Mouse (Mus musculus) thymus, postnatal 0 days (tissue): ENCODE results near the gene Dync1li1. TPM values are rescaled to one million over a fixed set of nuclear protein-coding genes. Genes with fewer than 3 reads are reported as not detected.
"Not testable (repeated sequence)": the region's sequence is repeated elsewhere in the genome, so short reads cannot be mapped to it uniquely, and the experiment has no call there.

Experiments
- DNase-seq: peaks from one replicate; pipeline ENCODE4 v3.0.0-alpha.2; 2015; ENCODE audit warnings: low spot score
- polyA plus RNA-seq: library from polyadenylated mRNA; unstranded; fragments of >200 nt; fragmentation: Nextera tagmentation; extraction: Ambion mirVana; gene quantifications from 2 replicates; pipeline ENCODE4 v1.2.1, GENCODE M21; 2015

Gene Dync1li1
- polyA plus RNA-seq, 1 experiment from 2014 or later = 51.4 TPM

DNA sequence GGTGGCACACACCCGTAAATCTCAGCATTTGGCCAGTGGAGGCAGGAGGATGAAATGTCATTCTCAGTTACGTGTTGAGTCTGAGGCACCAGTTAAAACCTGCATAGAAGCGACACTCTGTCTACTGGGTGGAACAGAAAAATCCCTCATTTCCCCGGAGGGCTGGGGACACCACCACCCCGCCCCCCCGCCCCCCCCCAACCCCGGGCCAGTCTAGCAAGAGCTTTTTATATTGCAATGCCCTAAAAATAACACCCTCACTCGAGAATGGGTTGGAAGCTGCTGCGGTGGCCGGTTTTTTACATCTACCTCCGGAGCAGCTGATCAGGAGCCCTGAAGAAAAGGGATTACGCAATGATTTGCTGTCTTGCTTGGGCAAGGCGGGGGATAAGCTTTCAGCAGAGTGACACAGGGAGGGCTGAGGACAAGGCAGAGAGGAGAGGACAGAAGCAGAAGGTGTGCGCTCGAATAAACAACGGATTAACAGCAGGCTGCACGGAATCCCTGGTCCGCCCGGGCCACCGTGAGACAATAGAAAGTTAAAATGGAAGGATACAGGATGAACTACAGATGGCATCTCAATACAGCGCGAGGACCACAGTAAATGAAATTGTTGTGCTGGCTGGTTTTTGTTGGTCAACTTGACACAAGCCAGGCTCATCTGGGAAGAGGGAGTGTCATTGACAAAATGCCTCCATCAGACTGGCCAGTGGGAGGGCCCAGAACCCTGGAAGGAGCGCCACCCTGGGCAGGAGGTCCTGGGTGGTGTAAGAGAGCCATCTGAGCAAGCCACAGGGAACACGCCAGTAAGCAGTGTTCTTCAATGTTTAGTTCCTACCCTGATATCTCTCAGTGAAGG lies 15.7 kb upstream of the Dync1li1 start:
- no peak for DNase-seq

DNA sequence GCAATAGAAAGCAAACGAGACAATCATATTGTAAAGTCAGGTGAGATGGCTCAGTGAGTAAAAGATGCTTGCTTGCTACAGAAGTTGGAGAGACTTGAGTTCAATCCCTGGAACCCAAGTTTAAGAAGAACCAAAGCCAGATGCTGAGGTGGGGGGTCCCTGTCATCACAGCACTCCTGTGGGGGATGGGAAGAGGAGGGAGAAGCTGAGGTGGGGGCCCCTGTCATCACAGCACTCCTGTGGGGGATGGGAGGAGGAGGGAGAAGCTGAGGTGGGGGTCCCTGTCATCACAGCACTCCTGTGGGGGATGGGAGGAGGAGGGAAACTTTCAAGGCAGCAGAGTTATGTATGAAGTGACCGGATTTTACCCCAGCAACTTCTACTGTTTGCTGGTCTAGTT lies 15.0 kb upstream of the Dync1li1 start:
- DNase-seq = no peak

DNA sequence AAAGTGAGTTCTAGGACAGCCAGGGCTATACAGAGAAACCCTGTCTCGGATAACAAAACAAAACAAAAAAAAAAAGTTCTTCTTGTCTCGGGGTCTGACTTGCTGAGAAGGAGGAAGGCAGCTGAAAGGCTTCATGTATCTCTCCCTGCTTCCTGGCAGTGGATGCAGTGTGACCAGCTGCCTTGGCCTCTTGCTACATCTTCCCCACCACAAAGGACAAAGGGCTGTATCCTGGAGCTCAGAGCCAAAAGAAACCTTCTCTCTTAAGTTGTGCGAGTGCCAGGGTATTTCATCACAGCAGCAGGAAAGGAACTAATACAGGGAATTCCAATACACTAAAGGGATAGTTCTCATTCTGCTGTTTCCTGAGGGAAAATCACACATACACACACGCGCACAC lies 10.0 kb upstream of the Dync1li1 start:
- DNase-seq = no peak

DNA sequence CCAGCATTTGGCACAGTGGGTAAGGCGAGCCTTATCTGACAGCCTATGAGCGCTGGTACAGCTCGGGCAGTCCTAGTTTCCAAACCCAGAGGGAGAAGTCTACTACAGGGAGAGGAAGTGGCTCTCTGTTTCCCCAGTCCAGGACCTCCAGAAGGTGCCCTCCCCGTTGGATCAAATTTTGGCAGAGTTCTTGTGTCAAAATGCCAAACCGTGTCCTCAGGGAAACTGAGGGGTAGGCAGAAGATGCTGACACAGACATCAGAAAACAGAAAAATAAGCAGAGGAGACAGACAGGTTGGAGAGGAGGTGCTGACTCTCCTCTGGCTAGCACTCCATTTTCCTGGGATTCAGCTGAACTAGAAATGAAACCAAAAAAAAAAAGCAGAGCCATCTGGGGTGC lies 8.6 kb upstream of the Dync1li1 start:
- DNase-seq = no peak

DNA sequence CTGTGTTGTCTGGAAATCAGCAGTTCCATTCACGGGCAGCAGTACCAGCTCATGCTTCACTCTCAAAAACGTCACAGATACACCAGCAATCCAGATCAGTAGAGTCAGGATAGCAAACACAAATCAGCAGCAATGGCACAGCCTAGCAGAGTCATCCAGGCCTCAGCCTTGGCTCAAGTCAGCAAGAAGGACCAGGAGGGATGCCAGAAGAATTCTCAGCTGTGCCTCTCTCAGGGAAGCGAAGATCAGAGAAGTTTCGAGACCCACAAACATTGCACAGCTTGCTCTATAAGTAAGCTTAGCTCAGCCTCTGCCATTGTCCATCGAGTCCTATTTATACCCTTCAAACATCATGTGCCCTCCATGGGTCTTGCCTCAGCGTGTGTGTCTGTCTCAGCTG lies 8.1 kb upstream of the Dync1li1 start:
- DNase-seq = no peak

DNA sequence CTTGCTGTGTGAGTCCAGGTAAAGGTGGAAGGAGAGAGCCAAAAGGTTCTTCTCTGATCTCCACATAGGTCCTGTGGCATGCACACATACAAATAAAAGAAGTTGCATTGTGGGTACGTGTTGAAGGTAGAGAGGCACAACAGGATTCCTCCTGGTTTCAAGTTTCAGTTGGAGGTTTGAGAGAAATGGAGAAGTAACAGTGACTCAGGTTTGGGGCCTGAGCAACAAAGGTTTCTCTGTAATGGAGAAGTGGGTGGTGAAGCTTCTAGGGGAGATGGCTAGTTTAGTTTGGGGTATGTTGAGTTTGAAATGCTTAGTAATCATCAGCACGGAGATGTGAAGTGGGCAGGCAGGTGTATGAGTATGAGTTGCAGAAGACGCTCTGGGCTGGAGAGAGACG lies 6.4 kb upstream of the Dync1li1 start:
- no peak for DNase-seq

DNA sequence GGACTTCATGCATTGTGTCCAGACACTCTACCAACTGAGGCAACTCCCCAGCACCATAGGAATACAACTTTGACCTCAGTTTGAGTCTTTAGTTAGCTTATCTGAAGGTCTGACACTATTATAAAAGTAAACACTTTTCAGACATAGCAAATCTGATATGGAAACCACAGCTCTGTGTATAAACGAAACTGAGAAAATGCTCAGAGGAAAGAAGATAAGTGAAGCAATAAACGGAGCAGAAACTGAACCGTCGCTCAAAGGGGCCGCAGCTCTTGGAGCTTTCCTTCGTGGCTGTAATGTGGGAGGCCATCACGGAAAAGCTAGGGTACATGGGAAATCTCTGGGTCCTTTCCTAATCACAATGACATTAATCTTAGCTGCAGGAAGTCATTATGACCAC lies 2.3 kb upstream of the Dync1li1 start:
- DNase-seq = no peak

DNA sequence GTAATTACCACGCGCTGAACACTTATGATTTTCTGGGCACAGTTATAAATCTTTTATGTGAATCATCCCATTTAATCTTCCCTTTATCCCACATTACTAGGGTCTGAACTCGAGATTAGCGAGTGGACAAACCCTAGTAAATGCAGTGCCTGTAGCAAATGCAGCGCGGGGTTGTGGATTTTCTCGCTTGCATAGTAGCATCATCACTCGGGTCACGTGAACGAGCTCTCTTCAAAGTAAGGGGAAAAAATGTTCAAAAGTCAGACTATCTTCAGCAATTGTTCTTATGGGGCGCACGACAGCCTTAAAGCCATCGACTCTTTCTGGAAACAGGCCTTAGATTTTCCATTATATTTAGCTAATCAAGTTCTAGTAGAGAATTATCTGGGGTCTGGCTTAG lies 951 bp upstream of the Dync1li1 start:
- DNase-seq = no peak

DNA sequence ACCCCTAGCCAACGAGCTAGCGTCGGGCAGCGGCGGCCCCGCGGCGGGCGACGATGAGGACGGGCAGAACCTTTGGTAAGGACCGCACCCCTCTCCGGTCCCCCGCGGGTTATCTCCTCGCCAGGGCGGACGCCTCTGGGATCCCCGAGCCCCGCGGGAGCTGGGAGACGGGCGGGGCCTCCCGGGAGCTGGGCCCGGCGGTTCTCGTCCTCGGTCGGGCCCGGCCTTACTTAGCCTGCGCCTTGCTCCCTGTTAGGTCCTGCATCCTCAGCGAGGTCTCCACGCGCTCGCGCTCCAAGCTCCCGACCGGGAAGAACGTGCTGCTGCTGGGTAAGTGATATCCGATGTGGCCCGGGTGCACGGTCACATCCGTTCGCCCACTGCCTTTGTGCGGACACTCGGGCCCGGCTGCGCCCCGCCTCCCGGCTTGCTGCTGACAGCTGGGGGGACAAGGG lies 390 bp downstream of the Dync1li1 start:
- DNase-seq = no peak

DNA sequence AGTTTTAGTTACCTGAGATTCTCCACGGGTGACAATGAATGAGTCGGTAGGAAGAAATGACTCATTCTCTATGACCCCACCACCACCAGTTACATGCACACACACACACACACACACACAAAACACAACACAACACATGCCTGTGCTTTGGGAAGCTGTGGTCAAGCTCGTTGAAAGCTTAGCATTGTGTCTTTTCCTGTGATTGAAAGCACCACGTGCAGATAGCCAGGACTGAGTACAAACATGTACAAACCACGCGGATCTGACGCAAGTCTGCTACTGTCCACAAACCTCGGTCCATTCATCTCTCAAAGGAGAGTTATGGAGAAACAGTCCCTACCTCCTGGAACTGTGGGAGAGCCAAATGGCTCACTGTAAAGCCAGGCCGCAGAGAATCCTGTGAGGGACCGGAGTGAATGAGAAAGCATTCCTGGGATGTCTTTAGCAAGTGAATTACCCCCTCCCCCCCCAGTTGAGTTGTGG lies 1.6 kb downstream of the Dync1li1 start:
- no peak for DNase-seq

DNA sequence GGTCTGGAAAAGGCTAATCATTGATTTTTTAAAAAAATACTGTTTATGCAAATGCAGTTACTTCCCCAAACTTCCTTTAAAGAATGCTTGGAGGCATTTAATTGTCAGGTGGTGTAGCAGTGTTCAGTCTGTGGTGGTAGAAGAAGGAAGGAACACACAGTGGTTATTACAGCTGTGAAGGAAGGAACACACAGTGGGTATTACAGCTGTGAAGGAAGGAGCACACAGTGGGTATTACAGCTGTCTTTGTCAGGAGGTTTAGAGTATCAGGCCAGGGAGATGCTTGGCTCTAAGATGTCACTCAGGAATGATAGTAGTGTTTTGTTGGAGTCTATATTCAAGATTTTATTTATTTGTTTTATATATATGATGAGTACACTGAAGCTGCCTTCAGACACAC lies 2.5 kb downstream of the Dync1li1 start:
- DNase-seq = no peak

DNA sequence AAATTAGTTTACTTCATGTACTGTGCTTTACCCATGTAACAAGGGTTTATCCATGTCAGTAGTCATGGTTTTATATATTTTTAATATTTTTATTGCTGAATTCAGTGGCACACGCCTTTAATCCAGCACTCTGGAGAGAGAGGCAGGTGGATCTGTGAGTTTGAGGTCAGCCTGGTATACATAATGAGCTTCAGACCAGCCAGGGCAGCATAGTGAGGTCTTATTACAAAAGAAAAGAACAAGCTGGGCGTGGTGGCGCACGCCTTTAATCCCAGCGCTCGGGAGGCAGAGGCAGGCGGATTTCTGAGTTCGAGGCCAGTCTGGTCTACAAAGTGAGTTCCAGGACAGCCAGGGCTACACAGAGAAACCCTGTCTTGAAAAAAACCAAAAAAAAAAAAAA lies 7.1 kb downstream of the Dync1li1 start:
- DNase-seq = not testable (repeated sequence)

DNA sequence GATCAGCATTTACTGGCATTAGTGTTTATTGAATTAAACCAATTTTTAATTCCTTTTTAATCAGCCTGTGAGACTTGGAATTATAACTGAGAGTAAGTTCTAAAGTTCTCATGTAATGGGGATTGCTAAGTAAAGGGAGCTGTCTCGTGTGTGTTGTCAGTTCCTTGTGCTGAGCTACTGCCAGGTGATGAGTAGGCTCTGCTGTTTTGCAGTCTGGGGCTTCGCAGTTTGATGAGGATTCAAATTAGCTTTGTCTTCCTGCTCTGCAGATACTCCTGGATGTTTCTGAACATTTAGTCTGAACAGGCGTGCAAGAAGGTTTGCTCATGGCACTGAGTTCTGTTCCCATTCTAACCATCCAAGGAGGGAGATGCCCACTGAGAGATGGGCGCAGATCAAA lies 8.5 kb downstream of the Dync1li1 start:
- no peak for DNase-seq

DNA sequence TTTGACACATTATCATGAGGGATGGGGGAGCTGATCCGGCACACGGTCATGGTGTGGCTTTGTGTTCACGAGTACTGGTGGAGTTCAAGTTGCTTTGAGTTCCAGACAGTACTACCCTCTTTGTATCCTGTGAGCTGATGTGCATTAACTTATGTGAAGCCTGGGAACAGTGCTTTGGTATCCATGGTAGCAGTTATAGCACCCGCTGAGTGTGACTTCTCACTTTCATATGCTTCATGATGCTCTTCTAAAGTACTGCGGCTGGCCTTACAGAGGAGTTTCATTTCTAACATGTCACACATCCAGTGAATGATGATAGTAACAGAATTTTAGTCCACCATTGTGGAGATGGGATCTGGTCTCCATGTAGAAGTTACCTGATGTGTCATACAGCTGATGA lies 9.3 kb downstream of the Dync1li1 start:
- no peak for DNase-seq

DNA sequence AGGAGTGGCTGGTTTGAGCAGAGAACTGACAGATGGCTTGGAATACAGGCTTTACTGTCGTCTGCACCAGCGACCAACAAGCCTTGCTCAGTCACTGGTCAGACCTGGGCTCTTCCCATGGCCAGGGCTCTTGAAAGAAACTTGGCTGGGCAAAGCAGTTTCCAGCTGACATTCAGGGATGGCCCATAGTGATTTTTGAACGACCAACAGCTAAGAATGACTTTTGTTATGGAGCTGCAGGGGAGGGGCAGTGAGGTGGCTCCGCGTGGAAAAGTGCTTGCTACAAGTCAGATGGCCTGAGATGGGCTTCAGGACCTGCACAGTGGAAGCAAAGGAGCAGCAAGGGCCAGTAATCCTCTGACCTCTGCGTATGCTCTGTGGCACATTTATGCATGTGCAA lies 10.7 kb downstream of the Dync1li1 start:
- no peak for DNase-seq

DNA sequence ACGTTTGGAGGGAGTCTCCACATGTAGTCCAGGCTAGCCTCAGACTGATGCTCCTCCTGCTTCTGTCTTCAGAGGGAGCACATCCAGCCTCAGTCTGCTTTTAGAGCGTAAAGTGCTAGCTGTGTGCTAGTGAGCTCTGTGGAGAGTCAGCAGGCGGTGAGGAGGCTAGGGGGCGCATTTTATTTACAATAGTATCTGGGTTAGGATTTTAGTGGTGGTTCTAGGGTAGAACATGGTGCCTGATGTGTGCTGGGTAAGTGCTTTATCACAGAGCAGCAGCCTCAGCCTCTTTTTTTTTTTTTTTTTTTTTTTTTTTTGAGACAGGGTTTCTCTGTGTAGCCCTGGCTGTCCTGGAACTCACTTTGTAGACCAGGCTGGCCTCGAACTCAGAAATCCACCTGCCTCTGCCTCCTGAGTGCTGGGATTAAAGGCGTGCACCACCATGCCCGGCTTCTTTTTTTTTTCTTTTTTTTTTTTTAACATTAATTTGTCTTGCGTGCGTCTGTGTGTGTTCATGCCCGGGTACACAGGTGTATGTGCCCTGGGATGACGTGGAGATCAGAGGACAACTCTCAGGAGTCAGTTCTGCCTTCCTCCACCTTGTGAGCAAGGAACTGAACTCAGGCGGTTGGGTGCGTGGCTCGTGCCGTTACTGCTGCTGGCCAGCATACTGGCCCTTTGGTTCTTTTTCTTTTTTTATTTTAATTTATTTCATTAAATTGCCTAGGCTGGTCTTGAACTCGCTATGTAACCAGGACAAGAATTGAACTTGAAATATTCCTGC lies 11.5 kb downstream of the Dync1li1 start:
- no peak for DNase-seq

DNA sequence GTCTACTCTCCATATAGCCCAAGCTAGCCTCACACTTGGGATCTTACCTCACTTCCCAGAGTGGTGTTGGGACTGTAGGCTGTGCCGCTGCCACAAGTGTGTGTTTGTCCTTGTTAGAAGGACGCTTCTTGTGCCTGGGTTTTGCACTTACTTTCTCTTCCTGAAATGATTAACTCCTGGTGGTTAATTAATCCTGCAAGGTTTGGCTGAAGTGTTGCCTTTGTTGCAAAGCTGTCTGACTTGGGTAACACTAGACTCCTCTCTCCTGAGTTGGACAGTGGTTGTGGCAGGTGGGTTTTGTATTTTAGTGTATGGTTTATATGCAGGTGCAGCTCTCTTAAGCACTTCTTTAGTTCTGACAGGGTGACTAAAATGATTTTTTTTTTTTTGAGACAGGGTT lies 12.4 kb downstream of the Dync1li1 start:
- DNase-seq = no peak

DNA sequence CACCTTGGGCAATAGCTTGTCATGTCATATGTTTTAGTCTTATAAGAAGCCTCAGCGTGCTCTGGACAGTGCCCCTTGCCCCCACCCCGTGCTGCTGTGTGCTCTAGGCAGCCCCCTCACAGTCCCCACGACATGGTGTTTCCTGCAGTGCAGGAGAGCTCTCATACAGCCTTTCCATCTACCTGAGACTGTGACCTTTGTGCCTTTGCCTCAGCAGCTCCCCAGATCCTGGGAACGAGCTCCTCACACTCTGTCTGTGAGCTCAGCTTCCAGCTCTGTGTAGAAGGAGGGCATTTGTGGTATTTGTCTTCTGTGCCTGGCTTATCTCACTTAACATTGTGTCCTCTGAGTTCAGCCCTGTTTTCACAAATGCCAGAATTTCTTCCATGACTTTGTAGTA lies 13.3 kb downstream of the Dync1li1 start:
- DNase-seq = no peak

DNA sequence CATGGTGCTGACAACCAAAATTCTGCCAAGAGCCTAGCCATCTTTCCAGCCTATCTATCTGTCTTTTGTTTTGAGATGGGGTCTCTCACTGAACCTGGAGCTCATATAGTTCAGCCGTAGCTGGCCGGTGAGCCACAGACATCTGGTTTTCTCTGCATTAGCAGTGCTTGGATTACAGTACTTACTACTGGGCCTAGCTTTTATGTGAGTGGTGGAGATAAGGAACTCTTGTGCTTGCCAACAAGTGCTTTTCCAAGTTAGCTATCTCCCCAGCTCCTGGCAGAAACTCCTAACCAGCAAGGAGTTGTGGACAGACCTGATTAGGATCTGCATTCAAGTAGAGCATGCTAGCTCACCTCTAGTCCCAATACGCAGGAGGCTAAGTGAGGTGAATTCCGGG lies 19.2 kb downstream of the Dync1li1 start:
- no peak for DNase-seq

DNA sequence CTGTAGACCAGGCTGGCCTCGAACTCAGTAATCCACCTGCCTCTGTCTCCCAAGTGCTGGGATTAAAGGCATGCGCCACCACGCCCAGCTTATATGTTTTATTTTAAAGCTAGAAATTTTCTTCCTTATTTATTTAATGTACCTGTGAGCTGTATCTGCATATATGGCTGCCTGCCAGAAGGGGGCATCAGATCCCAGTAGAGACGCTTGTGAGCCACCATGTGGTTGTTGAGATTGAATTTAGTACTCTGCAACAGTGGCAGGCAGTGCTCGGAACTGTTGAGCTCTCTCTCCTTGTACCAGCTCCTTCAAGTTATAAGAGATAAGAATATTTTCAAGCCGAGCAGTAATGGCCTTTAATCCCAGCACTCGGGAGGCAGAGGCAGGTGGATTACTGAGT lies 21.8 kb downstream of the Dync1li1 start:
- peak; percentile 46 for DNase-seq

DNA sequence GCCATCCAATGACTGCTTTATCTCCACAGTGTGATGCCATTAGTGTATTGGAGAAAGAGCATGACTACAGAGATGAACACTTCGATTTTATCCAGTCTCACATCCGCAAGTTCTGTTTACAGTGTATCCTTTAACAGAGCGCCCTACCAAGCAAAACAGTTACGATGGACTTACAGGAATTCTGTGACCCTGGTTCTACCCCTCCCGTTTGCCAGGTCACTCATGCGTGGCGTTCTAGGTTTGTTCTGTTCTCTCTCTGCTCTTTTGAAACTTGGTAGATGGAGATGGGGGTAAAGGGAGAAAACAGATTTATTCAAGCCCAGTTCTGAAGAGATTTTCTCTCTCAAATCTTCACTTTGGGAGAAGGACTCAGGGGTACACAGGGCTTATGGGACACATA lies 24.9 kb downstream of the Dync1li1 start:
- DNase-seq = no peak

DNA sequence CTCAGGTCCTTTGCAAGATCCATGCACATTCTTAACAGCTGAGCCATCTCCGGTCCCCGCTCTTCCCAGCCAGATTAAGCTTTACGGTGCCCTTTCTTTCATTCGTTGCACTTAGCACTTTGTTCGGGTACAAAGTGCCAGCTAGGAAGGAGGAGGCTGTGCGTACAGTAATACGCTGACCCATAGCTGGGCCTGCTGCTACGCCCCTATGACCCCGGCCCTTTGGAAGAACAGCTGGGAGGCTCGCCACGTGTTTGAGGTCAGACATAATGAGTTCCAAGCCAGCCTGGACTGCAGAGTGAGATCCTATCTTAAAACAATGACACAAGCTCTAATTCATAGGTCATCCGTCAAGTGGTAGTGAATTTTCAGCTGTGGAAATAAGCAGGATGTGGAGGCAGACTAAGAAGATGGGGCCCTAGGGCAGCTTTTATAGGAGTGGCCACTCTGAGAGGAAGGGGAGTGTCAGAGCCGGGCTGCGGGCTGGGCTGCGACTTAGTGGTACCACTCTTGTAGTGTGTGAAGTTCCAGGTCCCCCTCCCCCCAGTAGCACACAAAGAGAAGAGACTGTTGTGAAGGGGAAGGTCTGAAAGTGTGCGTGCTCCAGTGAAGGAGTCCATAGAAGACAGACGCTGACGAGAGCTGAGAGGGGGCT lies 28.2 kb downstream of the Dync1li1 start:
- no peak for DNase-seq
